Mouse (Mus musculus): ENCODE measurements around the gene Spg20. TPM values are rescaled to one million over a fixed set of nuclear protein-coding genes. Genes with fewer than 3 reads are reported as not detected.

Gene Spg20
- total RNA-seq, 1 experiment from 2014 or later, result 11.2 TPM

- ATAC-seq (replicated peaks; ENCODE audit: insufficient number of reproducible peaks, low FRiP score, low TSS enrichment, poor library complexity, severe bottlenecking), result no peak
Observed at GRCm38 (mm10) chr3:55095968-55096654, 15.8 kb upstream of the Spg20 start.

GRCm38 (mm10) chr3:55096655-55097005, 15.3 kb upstream of the Spg20 start:
- ATAC-seq (replicated peaks; ENCODE audit: insufficient number of reproducible peaks, low FRiP score, low TSS enrichment, poor library complexity, severe bottlenecking), result no peak

GRCm38 (mm10) chr3:55097186-55097585, 14.7 kb upstream of the Spg20 start:
- ATAC-seq (replicated peaks; ENCODE audit: insufficient number of reproducible peaks, low FRiP score, low TSS enrichment, poor library complexity, severe bottlenecking), result no peak

- no peak for ATAC-seq (replicated peaks; ENCODE audit: insufficient number of reproducible peaks, low FRiP score, low TSS enrichment, poor library complexity, severe bottlenecking)
Observed at GRCm38 (mm10) chr3:55098014-55098413, 13.9 kb upstream of the Spg20 start.

- ATAC-seq (replicated peaks; ENCODE audit: insufficient number of reproducible peaks, low FRiP score, low TSS enrichment, poor library complexity, severe bottlenecking), result no peak
Observed at GRCm38 (mm10) chr3:55098990-55099389, 12.9 kb upstream of the Spg20 start.

GRCm38 (mm10) chr3:55101092-55101491, 10.8 kb upstream of the Spg20 start:
- ATAC-seq (replicated peaks; ENCODE audit: insufficient number of reproducible peaks, low FRiP score, low TSS enrichment, poor library complexity, severe bottlenecking), result no peak

GRCm38 (mm10) chr3:55105372-55106023, 6.4 kb upstream of the Spg20 start:
- no peak for ATAC-seq (replicated peaks; ENCODE audit: insufficient number of reproducible peaks, low FRiP score, low TSS enrichment, poor library complexity, severe bottlenecking)

GRCm38 (mm10) chr3:55106051-55106450, 5.9 kb upstream of the Spg20 start:
- ATAC-seq (replicated peaks; ENCODE audit: insufficient number of reproducible peaks, low FRiP score, low TSS enrichment, poor library complexity, severe bottlenecking), result no peak

- ATAC-seq (replicated peaks; ENCODE audit: insufficient number of reproducible peaks, low FRiP score, low TSS enrichment, poor library complexity, severe bottlenecking), result no peak
Observed at GRCm38 (mm10) chr3:55109097-55109496, 2.8 kb upstream of the Spg20 start.

GRCm38 (mm10) chr3:55112710-55113415, 955 bp downstream of the Spg20 start:
- no peak for ATAC-seq (replicated peaks; ENCODE audit: insufficient number of reproducible peaks, low FRiP score, low TSS enrichment, poor library complexity, severe bottlenecking)

- no peak for ATAC-seq (replicated peaks; ENCODE audit: insufficient number of reproducible peaks, low FRiP score, low TSS enrichment, poor library complexity, severe bottlenecking)
Observed at GRCm38 (mm10) chr3:55114313-55115065, 2.6 kb downstream of the Spg20 start.

- no peak for ATAC-seq (replicated peaks; ENCODE audit: insufficient number of reproducible peaks, low FRiP score, low TSS enrichment, poor library complexity, severe bottlenecking)
Observed at GRCm38 (mm10) chr3:55115071-55115470, 3.2 kb downstream of the Spg20 start.

GRCm38 (mm10) chr3:55115989-55116388, 4.1 kb downstream of the Spg20 start:
- ATAC-seq (replicated peaks; ENCODE audit: insufficient number of reproducible peaks, low FRiP score, low TSS enrichment, poor library complexity, severe bottlenecking), result no peak

GRCm38 (mm10) chr3:55119275-55119898, 7.5 kb downstream of the Spg20 start:
- no peak for ATAC-seq (replicated peaks; ENCODE audit: insufficient number of reproducible peaks, low FRiP score, low TSS enrichment, poor library complexity, severe bottlenecking)

- ATAC-seq (replicated peaks; ENCODE audit: insufficient number of reproducible peaks, low FRiP score, low TSS enrichment, poor library complexity, severe bottlenecking), result no peak
Observed at GRCm38 (mm10) chr3:55122336-55122870, 10.5 kb downstream of the Spg20 start.

- ATAC-seq (replicated peaks; ENCODE audit: insufficient number of reproducible peaks, low FRiP score, low TSS enrichment, poor library complexity, severe bottlenecking), result no peak
Observed at GRCm38 (mm10) chr3:55123064-55123463, 11.2 kb downstream of the Spg20 start.

- ATAC-seq (replicated peaks; ENCODE audit: insufficient number of reproducible peaks, low FRiP score, low TSS enrichment, poor library complexity, severe bottlenecking), result no peak
Observed at GRCm38 (mm10) chr3:55129181-55129692, 17.3 kb downstream of the Spg20 start.

GRCm38 (mm10) chr3:55131576-55132233, 19.8 kb downstream of the Spg20 start:
- ATAC-seq (replicated peaks; ENCODE audit: insufficient number of reproducible peaks, low FRiP score, low TSS enrichment, poor library complexity, severe bottlenecking), result no peak
